ENCODE assay signal across 10 mouse cellular contexts in the genomic region with DNA sequence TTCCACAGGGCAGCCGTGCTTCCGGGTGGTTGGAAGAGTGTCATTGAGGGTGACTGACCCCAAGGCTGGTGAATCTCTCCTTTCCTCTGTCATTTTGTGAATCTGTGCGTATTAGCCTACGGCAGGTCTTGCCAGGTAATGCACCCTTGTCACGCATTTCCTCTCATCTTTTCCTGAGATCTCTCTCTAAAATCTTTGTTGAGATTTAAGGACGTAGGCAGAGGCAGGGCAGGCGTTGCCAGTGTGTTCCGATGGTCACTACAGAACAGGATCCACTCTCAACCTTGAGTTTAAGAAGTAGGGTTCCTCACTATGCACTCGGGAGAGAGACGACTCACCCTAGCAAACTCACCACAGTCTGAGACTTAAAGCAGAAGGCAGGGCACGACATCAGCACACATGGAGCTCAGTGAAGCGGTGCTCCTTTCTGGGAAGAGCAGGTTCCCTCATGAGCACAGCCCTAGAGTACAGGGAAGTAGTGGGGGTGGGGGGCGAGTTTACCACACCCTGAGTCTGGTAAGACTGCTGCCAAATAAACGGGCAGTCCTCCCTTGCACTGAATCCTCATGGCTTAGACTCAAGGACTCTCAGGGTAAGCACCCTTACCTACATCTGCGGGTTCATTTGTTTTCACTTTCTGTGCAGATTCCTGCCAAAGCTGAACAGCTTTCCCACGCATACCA. TPM values are rescaled to one million over a fixed set of nuclear protein-coding genes. Genes with fewer than 3 reads are reported as not detected.
DNase-seq lines count a peak whose midpoint lies in the region; ATAC-seq and TF ChIP-seq lines count a peak whose summit lies in the region.
"Had no signal": no experiment of that assay in that cellular context is flagged by ENCODE, and none has a peak within 500 bp of the region (broad histone marks: within the 10 kb centered on the region; RNA-seq: fewer than 3 reads in every experiment).

No protein-coding gene starts in this region.

- intact Hi-C loops in heart, postnatal 25 days (cut with DNase I): no loop called here

- H3K9me3 ChIP-seq in heart, embryonic 11.5 days (replicated peaks; ENCODE audit: control insufficient read depth, low read length): no peaks in the 10 kb centered on the region
- no peaks in the 10 kb centered on the region for H3K9me3 ChIP-seq in lung, postnatal 0 days (ENCODE audit: low read length)
- H3K9me3 ChIP-seq: midbrain, embryonic 15.5 days had no signal

- no peak overlapping the region for H3K9ac ChIP-seq in heart, embryonic 11.5 days (ENCODE audit: low read depth, low read length)
- H3K9ac ChIP-seq in lung, postnatal 0 days (replicated peaks; ENCODE audit: low read depth): no peak overlapping the region
- H3K9ac ChIP-seq: midbrain, embryonic 15.5 days had no signal

- H3K36me3 ChIP-seq in heart, embryonic 11.5 days (ENCODE audit: control insufficient read depth, insufficient read depth, low read length): no peaks in the 10 kb centered on the region
- no peaks in the 10 kb centered on the region for H3K36me3 ChIP-seq in lung, postnatal 0 days (ENCODE audit: insufficient read depth, low read length)
- H3K36me3 ChIP-seq: midbrain, embryonic 15.5 days had no signal

- no peaks in the 10 kb centered on the region for H3K27me3 ChIP-seq in heart, embryonic 11.5 days (ENCODE audit: control insufficient read depth, insufficient read depth, low read length)
- H3K27me3 ChIP-seq in lung, postnatal 0 days (replicated peaks; ENCODE audit: insufficient read depth, low read length): no peaks in the 10 kb centered on the region
- H3K27me3 ChIP-seq: midbrain, embryonic 15.5 days had no signal

- ATAC-seq in heart, embryonic 11.5 days (replicated peaks; ENCODE audit: insufficient number of reproducible peaks, low FRiP score, low TSS enrichment): no peak
- peak; percentile 22 to 32; a peak in 1 of 4 replicates for ATAC-seq in hematopoietic stem cell, adult 5-6 weeks (replicated peaks in 1 of 2; ENCODE audit: insufficient read depth in 1 of 2, low FRiP score in 2 of 2, low TSS enrichment in 1 of 2, low read depth in 1 of 2, poor library complexity in 2 of 2, severe bottlenecking in 2 of 2)
- ATAC-seq in lung, postnatal 0 days: peak; percentile 94
- ATAC-seq: midbrain, embryonic 15.5 days had no signal

- peaks cover 9% of the 10 kb centered on the region for H3K4me1 ChIP-seq in heart, embryonic 11.5 days (ENCODE audit: control insufficient read depth, insufficient read depth, low read length)
- H3K4me1 ChIP-seq in lung, postnatal 0 days (ENCODE audit: insufficient read depth, low read depth, low read length): peaks cover 6% of the 10 kb centered on the region; the same call in 1 of the 2 replicates
- H3K4me1 ChIP-seq: midbrain, embryonic 15.5 days had no signal

- H3K4me3 ChIP-seq in heart, embryonic 11.5 days (ENCODE audit: low read depth, low read length): no peak overlapping the region
- peak overlapping the region; percentile 23 for H3K4me3 ChIP-seq in lung, postnatal 0 days (ENCODE audit: low read depth, low read length)
- H3K4me3 ChIP-seq: midbrain, embryonic 15.5 days had no signal

- no peak for DNase-seq in heart, postnatal 25 days (ENCODE audit: low spot score)
- peak; percentile 35 for DNase-seq in 3T3-L1 (ENCODE audit: low read depth, low spot score)
- DNase-seq in lung, postnatal 0 days (ENCODE audit: low spot score): peak; percentile 84
- no peak for DNase-seq in right cerebral cortex, postnatal 4 days
- no peak for DNase-seq in frontal cortex, postnatal 14 days (ENCODE audit: low spot score in 2 of 2)
- DNase-seq in cerebellum, postnatal 14 days: no peak
- DNase-seq: gastrocnemius, postnatal 14 days had no signal

- WGBS in heart, embryonic 11.5 days (ENCODE audit: insufficient replicate concordance): 59% methylated on average over 16 of the region's 16 CpGs
- WGBS in lung, postnatal 0 days: 45% methylated on average over 16 of the region's 16 CpGs

- peak overlapping the region; percentile 46 for H3K4me2 ChIP-seq in heart, embryonic 11.5 days
- H3K4me2 ChIP-seq in lung, postnatal 0 days (replicated peaks; ENCODE audit: low read depth, low read length): peak overlapping the region; percentile 55
- H3K4me2 ChIP-seq: midbrain, embryonic 15.5 days had no signal

- no peak overlapping the region for H3K27ac ChIP-seq in heart, embryonic 11.5 days (ENCODE audit: low read depth, low read length)
- peak overlapping the region; percentile 43; the same call in 1 of the 2 replicates for H3K27ac ChIP-seq in lung, postnatal 0 days (ENCODE audit: low read length)
- H3K27ac ChIP-seq: midbrain, embryonic 15.5 days had no signal

- no peak for TF ChIP-seq EP300 in lung, postnatal 0 days (IDR thresholded peaks at IDR 0.05)

- no peak for TF ChIP-seq CTCF in lung, postnatal 0 days (IDR thresholded peaks at IDR 0.05)

RNA-seq across cellular contexts. Expression of a gene that starts 31.1 kb away (rescaled TPM):
- polyA plus RNA-seq in heart, embryonic 11.5 days (2014; fragmentation: Nextera tagmentation; extraction: Ambion mirVana): 46.5 and 49.7 TPM in 2 replicates
- not detected for total RNA-seq in heart, postnatal 25 days (2021)
- total RNA-seq in hematopoietic stem cell, adult 5-6 weeks (2017): 18.8 and 48.5 TPM in 2 replicates
- polyA plus RNA-seq in lung, postnatal 0 days (2015; fragmentation: Nextera tagmentation; extraction: Ambion mirVana): 31.4 and 38.4 TPM in 2 replicates

RNA-seq across cellular contexts. Expression of a gene that starts 37.8 kb away (rescaled TPM):
- 456 and 484 TPM in 2 replicates for polyA plus RNA-seq in heart, embryonic 11.5 days (2014; fragmentation: Nextera tagmentation; extraction: Ambion mirVana)
- total RNA-seq in heart, postnatal 25 days (2021): 100 to 1,000 TPM; 132 to 147 TPM
- 549 and 665 TPM in 2 replicates for total RNA-seq in hematopoietic stem cell, adult 5-6 weeks (2017)
- 170 and 210 TPM in 2 replicates for polyA plus RNA-seq in lung, postnatal 0 days (2015; fragmentation: Nextera tagmentation; extraction: Ambion mirVana)

RNA-seq across cellular contexts. Expression of a gene that starts 55.6 kb away (rescaled TPM):
- polyA plus RNA-seq in heart, embryonic 11.5 days (2014; fragmentation: Nextera tagmentation; extraction: Ambion mirVana): 28.0 and 50.5 TPM in 2 replicates
- total RNA-seq in heart, postnatal 25 days (2021): 10 to 100 TPM; 22.1 to 23.3 TPM
- 191 and 251 TPM in 2 replicates for total RNA-seq in hematopoietic stem cell, adult 5-6 weeks (2017)
- polyA plus RNA-seq in lung, postnatal 0 days (2015; fragmentation: Nextera tagmentation; extraction: Ambion mirVana): 20.9 and 21.3 TPM in 2 replicates

Comparison
In these comparisons a context has a peak if more than half of its experiments do, and no peak if none do; other contexts are left out.
1. DNase-seq: peak in 3T3-L1 (single experiment) and lung, postnatal 0 days (single experiment); none in heart, postnatal 25 days (single experiment), right cerebral cortex, postnatal 4 days (single experiment), frontal cortex, postnatal 14 days (0 of 2) and cerebellum, postnatal 14 days (0 of 2).
2. RNA of a gene that starts 31.1 kb away (total RNA-seq): 18.8 to 48.5 TPM in hematopoietic stem cell, adult 5-6 weeks; not detected in heart, postnatal 25 days; every median in the first group is over 10 times any median in the second.